Mouse (Mus musculus) T-helper 2 cell (primary cell): ENCODE data around the gene Cutc.

ENCODE experiments used
- in situ Hi-C: fragments of 300-600 bp; cut with MboI, MseI; formaldehyde crosslinking; loops from one replicate; pipeline ENCODE4 v1.15.1; 2025; ENCODE audit warnings: high pct_unique_total_duplicates

Cutc gene

DNA sequence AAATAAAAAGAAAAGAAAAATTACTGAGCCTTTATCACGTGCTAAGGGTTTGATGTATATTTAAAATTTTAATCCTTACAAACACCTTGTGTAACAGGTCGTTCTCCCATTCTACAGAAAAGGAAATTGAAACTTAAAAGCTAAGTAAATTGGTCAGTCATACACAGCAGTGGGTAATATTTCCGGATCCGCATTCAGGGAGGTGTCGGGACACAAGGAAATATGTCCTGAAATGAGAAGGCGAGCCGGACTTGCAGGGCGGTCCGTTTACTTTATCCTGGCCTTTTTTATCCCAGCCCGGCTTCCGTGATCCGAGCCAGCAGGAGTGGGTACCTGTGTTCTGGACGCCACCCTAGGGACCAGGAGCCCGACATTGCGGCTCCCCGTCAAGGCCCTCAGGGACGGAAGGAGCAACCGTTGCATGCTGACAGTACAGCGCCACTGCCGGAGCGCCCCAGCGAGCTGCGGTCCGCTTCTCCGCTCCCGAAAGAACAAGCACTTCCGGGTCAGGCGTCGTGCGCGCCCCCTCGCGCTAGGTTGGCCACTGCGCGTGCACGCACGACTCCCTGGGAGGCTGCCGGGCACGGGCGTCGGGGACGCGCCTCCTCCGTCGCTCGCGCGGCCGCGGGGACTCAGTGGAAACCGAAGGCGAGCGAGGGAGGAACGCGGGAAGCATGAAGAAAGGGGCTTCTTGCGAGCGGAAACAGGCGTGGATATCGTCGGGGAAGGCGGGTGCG lies at the start of gene Cutc, which contains the start of gene Cox15:
TSS of gene Cutc (plus strand) at position 508 of the 737 bp plus-strand sequence.
TSS of gene Cox15 (minus strand) at position 512 of the 737 bp plus-strand sequence.
- in situ Hi-C loops = loop anchor here (5.0 to 10.0 kb wide), 2 partner anchors 65 to 192 kb away; partner anchors contain the start of genes Dnmbp and Entpd7

DNA sequence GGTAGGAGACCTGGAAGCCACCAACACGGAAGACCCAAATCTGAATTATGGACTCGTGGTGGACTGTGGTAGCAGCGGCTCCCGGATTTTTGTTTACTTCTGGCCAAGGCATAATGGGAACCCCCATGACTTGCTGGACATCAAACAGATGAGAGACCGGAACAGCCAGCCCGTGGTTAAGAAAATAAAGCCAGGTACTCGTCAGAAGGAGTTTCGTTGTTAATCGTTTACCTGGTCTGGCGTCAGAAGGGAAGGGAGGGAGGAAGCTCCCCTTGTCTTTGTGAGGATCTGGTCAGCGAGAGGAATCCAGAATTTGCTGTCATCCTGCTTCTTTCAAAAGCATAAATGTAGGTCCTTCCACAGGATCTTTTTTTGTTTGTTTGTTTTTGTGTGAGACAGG lies 48.6 kb upstream of the Cutc start:
- in situ Hi-C loops = no loop called here

DNA sequence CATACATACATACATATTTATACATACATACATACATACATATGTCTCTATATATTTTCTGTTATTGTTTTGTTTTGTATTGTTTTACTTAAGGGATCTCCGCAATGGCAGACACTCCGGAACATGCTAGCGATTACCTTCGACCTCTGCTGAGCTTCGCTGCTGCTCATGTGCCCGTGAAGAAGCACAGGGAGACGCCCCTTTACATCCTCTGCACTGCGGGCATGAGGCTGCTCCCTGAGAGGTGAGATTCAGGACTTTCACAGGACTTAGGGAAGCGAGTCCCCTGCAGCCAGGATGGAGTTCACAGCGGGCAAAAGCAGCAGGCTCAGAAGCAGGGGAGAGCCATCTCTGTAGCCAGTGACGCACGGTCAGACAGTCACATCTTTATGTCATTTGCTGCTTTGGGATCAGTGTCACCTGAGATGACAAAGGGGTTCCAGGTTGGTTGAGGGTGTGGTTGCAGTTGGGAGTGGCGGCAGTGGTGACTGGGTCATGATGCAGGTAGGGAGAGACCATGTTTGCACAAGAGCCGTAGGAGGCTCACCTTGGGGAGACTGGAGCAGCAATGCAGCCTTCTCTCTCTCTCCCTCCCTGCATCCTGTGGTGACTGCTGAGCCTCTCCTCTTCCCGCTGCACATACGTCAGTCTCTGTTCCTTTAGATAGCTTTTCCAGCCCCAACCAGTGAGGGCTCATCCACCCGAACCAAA lies 47.9 kb upstream of the Cutc start:
- in situ Hi-C loops = no loop called here

DNA sequence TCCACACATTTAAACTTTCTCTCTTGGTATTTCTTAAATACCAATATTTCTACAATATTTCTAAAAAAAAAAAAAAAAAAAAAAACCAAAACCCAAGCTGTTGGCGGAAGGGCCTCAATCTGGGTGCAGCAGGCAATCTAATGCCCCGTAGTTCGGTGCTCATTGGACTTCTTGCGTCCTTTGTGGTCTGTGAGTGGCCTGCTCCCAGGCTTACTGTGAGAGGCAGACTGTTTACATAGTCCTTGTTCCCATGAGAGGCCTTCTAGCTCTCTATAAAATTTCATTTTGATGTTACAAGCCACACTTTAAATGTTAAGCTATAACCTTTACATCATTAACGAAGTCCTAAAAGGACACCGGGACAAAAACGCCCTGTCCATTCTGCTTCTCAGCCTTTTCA lies 44.6 kb upstream of the Cutc start:
- in situ Hi-C loops = no loop called here

- in situ Hi-C loops = no loop called here
These were observed 43.5 kb upstream of the Cutc start for GRCm38 (mm10) chr19:43709317-43709716.

GRCm38 (mm10) chr19:43711159-43711916 lies 41.5 kb upstream of the Cutc start:
- in situ Hi-C loops = no loop called here

GRCm38 (mm10) chr19:43711971-43712370 lies 40.8 kb upstream of the Cutc start:
- in situ Hi-C loops = no loop called here

DNA sequence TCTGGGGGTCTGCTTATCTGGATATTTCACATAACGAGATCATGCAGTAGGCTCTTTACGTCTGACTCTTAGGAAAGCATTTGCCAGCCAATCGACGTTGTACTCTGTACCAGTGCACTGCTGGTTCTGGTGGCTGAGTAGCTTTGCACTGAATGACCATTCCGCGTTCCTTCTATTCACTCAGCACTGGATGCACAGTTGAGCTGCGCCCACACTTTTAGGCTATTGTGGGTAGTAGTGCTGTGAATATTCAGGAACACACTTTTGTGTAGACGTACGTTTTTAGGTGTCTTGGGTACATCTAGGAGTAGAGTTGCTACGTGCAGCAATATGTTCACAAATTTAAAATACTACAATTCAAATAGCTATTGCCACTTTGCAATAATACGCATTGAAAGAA lies 32.7 kb upstream of the Cutc start:
- in situ Hi-C loops = no loop called here

GRCm38 (mm10) chr19:43722891-43723290 lies 29.9 kb upstream of the Cutc start:
- in situ Hi-C loops = no loop called here

DNA sequence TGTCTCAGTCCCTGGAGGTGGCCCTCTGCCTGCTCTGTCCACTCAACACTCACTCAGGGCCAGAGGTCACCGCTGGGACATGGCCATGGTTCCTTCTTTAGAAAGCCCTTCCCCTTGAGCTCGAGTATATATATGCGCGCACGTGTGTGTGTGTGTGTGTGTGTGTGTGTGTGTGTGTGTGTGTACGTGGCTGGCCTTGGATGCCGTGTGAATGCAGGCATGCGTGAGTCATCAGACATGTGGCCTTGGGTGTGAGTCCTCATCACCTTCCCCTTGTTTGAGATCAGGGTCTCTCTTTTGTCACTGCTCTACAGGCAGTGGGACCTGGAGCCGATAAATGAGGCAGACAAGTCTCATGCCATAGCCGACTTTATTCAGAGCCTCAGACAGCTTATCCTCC lies 29.3 kb upstream of the Cutc start:
- in situ Hi-C loops = no loop called here

GRCm38 (mm10) chr19:43724194-43724593 lies 28.6 kb upstream of the Cutc start:
- in situ Hi-C loops = no loop called here

GRCm38 (mm10) chr19:43724821-43725220 lies 28.0 kb upstream of the Cutc start:
- in situ Hi-C loops = no loop called here

GRCm38 (mm10) chr19:43726510-43727146 lies 26.2 kb upstream of the Cutc start:
- in situ Hi-C loops = no loop called here

- in situ Hi-C loops = no loop called here
These were observed 23.3 kb upstream of the Cutc start for GRCm38 (mm10) chr19:43729296-43730036.

DNA sequence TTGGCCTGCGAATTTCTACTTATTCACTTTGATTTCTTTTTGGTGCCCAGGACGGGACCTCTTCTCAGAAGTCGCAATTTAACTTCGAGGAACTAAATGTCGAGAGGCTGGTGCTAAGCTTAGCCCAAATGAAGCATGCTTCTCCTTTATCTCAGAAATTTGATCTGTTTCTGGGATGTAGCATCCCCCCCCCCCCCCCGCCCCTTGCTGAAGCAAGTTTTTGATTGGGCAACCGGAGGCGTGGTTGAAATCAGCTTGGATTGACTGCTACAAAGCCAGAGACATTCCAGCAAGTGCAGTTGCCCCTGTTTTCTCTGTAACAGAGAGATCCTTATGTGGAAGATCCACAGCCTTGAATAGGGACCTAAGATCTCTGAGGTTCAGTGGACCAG lies 22.8 kb upstream of the Cutc start:
- in situ Hi-C loops = no loop called here

DNA sequence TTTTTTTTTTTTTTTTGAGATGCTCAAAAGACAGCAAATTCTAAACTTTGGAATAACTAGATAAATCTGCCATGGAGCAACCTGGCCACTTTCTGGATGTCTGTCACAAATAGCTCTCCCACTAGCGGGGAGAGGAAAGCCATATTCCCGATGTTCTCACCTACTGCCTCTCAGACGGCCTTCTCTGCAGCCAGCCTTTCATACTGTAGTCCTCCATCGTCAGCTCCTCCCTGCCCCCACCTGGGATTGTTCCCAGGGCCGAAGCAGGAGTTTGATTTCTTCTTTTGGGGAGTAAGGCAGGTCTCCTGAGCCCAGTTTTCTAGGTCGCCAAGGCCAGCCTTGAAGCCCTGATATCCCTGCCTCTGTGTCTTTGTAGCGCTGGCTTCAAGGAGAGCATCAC lies 21.6 kb upstream of the Cutc start:
- in situ Hi-C loops = no loop called here

GRCm38 (mm10) chr19:43738409-43738808 lies 14.4 kb upstream of the Cutc start:
- in situ Hi-C loops = no loop called here

- in situ Hi-C loops = no loop called here
These were observed 9.4 kb upstream of the Cutc start for GRCm38 (mm10) chr19:43743401-43743800.

GRCm38 (mm10) chr19:43745740-43746139 lies 7.1 kb upstream of the Cutc start:
- in situ Hi-C loops = no loop called here

DNA sequence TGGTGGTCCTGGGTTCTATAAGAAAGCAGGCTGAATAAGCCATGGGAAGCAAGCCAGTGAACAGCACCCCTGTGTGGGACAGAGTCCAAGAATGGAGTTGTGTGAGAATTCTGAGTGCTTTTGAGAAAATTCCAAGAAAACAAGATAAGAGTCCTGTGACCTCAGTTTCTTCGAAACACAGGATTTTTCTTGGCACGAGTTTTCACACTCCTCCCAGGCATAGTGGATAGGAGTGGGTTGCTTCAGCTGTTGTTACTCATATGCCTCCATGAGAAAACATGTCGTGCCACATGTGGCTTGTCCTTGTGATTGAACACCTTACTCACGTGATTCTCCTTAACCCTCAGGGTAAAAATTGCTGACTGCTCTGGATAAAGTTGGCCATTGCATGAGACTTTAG lies 4.9 kb upstream of the Cutc start:
- in situ Hi-C loops = no loop called here

DNA sequence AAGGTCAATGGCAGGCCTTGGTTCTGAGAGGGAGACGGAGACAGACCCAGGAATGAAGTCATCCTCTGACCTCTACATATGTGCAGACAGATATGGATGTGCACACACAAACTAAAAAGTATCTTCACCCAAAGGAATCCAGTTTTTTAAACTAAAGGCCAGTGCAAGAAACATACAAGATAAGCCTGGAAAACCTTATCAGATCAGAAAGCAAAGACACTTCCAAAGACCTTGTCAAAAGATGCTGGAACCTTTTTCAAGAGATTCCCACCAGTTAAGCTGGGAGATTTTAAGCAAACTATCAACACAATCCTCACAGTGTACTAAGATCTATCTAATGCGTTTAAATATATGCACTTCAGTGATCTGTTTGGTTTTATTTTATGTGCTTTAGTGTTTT lies 2.8 kb upstream of the Cutc start:
- in situ Hi-C loops = loop anchor here (5.0 to 10.0 kb wide), 2 partner anchors 63 to 195 kb away; partner anchors contain the start of genes Dnmbp and Entpd7
